Mouse (Mus musculus) testis, adult 2 months (tissue): ENCODE measurements around the gene Mrps27.

Source experiments
- CTCF ChIP-seq: fragments of 200-500 bp; IDR thresholded peaks from 2 replicates; pipeline ENCODE4 v1.5.1; 2012; ENCODE audit warnings: low read depth, mild to moderate bottlenecking, inconsistent platforms, low read length, moderate library complexity; ENCODE audit not compliant: control insufficient read depth, insufficient read depth, insufficient replicate concordance
- POLR2A ChIP-seq: fragments of 200-500 bp; IDR thresholded peaks from 2 replicates; pipeline ENCODE4 v1.6.1; 2012; ENCODE audit warnings: low read depth, mild to moderate bottlenecking, inconsistent platforms, low read length, moderate library complexity; ENCODE audit not compliant: control insufficient read depth

GRCm38 (mm10) chr13:99341504-99341903, 3.1 kb upstream of the Mrps27 start:
- TF ChIP-seq POLR2A (no peak), CTCF (no peak)
